10 mouse cellular contexts compared by ENCODE assay signal in genomic region chr5:115167396-115167795, GRCm38 (mm10). TPM values are rescaled to one million over a fixed set of nuclear protein-coding genes. Genes with fewer than 3 reads are reported as not detected.
DNase-seq lines count a peak whose midpoint lies in the region; ATAC-seq lines count a peak whose summit lies in the region.
"Had no signal": no experiment of that assay in that cellular context is flagged by ENCODE, and none has a peak within 500 bp of the region (broad histone marks: within the 10 kb centered on the region; RNA-seq: fewer than 3 reads in every experiment).

No protein-coding gene starts in this region.

- H3K27me3 ChIP-seq in heart, embryonic 10.5 days (ENCODE audit: insufficient read depth, poor library complexity, severe bottlenecking) = no peaks in the 10 kb centered on the region
- peaks cover 6% of the 10 kb centered on the region for H3K27me3 ChIP-seq in megakaryocyte, embryonic 14.5 days (replicated peaks)
- no peaks in the 10 kb centered on the region; the same call in 1 of the 2 replicates for H3K27me3 ChIP-seq in forebrain, embryonic 10.5 days (ENCODE audit: poor library complexity, severe bottlenecking)
- H3K27me3 ChIP-seq: forebrain, embryonic 12.5 days had no signal

- DNase-seq in heart, embryonic 10.5 days (ENCODE audit: low spot score) = no peak
- no peak for DNase-seq in heart, postnatal 36 days
- peak; percentile 82 to 84 for DNase-seq in B cell, adult 2 months
- peak; percentile 75 for DNase-seq in induced T-regulatory cell, adult 2 months (ENCODE audit: low read depth)
- DNase-seq in forebrain, embryonic 10.5 days (ENCODE audit: extremely low spot score, low spot score) = no peak
- no peak for DNase-seq in urinary bladder, postnatal 4 days (ENCODE audit: low spot score in 2 of 2)
- DNase-seq: left cerebral cortex, postnatal 4 days had no signal

- peak overlapping the region; percentile 67; the same call in 1 of the 2 replicates for H3K27ac ChIP-seq in heart, embryonic 10.5 days
- no peak overlapping the region for H3K27ac ChIP-seq in forebrain, embryonic 10.5 days
- H3K27ac ChIP-seq: forebrain, embryonic 12.5 days had no signal

- peaks cover 31% of the 10 kb centered on the region for H3K4me1 ChIP-seq in heart, embryonic 10.5 days
- peaks cover 51% of the 10 kb centered on the region for H3K4me1 ChIP-seq in megakaryocyte, embryonic 14.5 days
- peaks cover 28% of the 10 kb centered on the region for H3K4me1 ChIP-seq in forebrain, embryonic 10.5 days

- H3K36me3 ChIP-seq in heart, embryonic 10.5 days = no peaks in the 10 kb centered on the region
- no peaks in the 10 kb centered on the region for H3K36me3 ChIP-seq in megakaryocyte, embryonic 14.5 days (replicated peaks; ENCODE audit: low read length)
- no peaks in the 10 kb centered on the region for H3K36me3 ChIP-seq in forebrain, embryonic 10.5 days (replicated peaks)
- H3K36me3 ChIP-seq: forebrain, embryonic 12.5 days had no signal

- 54% methylated on average over 6 of the region's 6 CpGs for WGBS in heart, embryonic 10.5 days
- 73% methylated on average over 6 of the region's 6 CpGs for WGBS in forebrain, embryonic 10.5 days

- ATAC-seq in frontal cortex, adult (ENCODE audit: low TSS enrichment) = no peak

- intact Hi-C loops in heart, postnatal 36 days (cut with DNase I) = loop anchor here (5.0 kb wide), 1 partner anchor 190 kb away; no protein-coding TSS in a partner anchor

- H3K9me3 ChIP-seq in heart, embryonic 10.5 days = no peaks in the 10 kb centered on the region
- H3K9me3 ChIP-seq in megakaryocyte, embryonic 14.5 days = no peaks in the 10 kb centered on the region
- H3K9me3 ChIP-seq in forebrain, embryonic 10.5 days = no peaks in the 10 kb centered on the region
- H3K9me3 ChIP-seq: forebrain, embryonic 12.5 days had no signal

- H3K4me3 ChIP-seq in heart, embryonic 10.5 days = no peak overlapping the region; the same call in 1 of the 2 replicates
- peak overlapping the region; percentile 57 for H3K4me3 ChIP-seq in megakaryocyte, embryonic 14.5 days (replicated peaks)
- H3K4me3 ChIP-seq in forebrain, embryonic 10.5 days = no peak overlapping the region
- H3K4me3 ChIP-seq: forebrain, embryonic 12.5 days had no signal

RNA-seq across cellular contexts. Expression of gene Mlec, which starts 9.4 kb away (rescaled TPM):
- 110 and 113 TPM in 2 replicates for polyA plus RNA-seq in heart, embryonic 10.5 days (2016; fragmentation: Nextera tagmentation; extraction: Ambion mirVana)
- total RNA-seq in heart, postnatal 36 days (2021) = 10 to 100 TPM; 73.4 to 93.0 TPM
- polyA plus RNA-seq in megakaryocyte, embryonic 14.5 days (2012; ENCODE audit: insufficient read depth, low replicate concordance) = 69.9 and 84.4 TPM in 2 replicates
- polyA plus RNA-seq in forebrain, embryonic 10.5 days (2016; fragmentation: Nextera tagmentation; extraction: Ambion mirVana) = 64.2 and 67.3 TPM in 2 replicates

RNA-seq across cellular contexts. Expression of gene Cabp1, which starts 26.8 kb away (rescaled TPM):
- 0.79 and 1.2 TPM in 2 replicates for polyA plus RNA-seq in heart, embryonic 10.5 days (2016; fragmentation: Nextera tagmentation; extraction: Ambion mirVana)
- total RNA-seq in heart, postnatal 36 days (2021) = 1 to 10 TPM; 1.8 to 3.2 TPM
- polyA plus RNA-seq in megakaryocyte, embryonic 14.5 days (2012; ENCODE audit: insufficient read depth, low replicate concordance) = 1.7 TPM in 1 of 2 replicates, not detected in the other
- 0.31 and 0.43 TPM in 2 replicates for polyA plus RNA-seq in forebrain, embryonic 10.5 days (2016; fragmentation: Nextera tagmentation; extraction: Ambion mirVana)

RNA-seq across cellular contexts. Expression of gene Unc119b, which starts 32.6 kb away (rescaled TPM):
- polyA plus RNA-seq in heart, embryonic 10.5 days (2016; fragmentation: Nextera tagmentation; extraction: Ambion mirVana) = 25.7 and 35.8 TPM in 2 replicates
- 10 to 100 TPM; 17.7 to 21.3 TPM for total RNA-seq in heart, postnatal 36 days (2021)
- 13.4 and 25.4 TPM in 2 replicates for polyA plus RNA-seq in megakaryocyte, embryonic 14.5 days (2012; ENCODE audit: insufficient read depth, low replicate concordance)
- polyA plus RNA-seq in forebrain, embryonic 10.5 days (2016; fragmentation: Nextera tagmentation; extraction: Ambion mirVana) = 75.4 and 77.6 TPM in 2 replicates

RNA-seq across cellular contexts. Expression of gene Acads, which starts 48.2 kb away (rescaled TPM):
- 107 and 138 TPM in 2 replicates for polyA plus RNA-seq in heart, embryonic 10.5 days (2016; fragmentation: Nextera tagmentation; extraction: Ambion mirVana)
- total RNA-seq in heart, postnatal 36 days (2021) = 100 to 1,000 TPM; 203 to 239 TPM
- 34.8 and 43.5 TPM in 2 replicates for polyA plus RNA-seq in megakaryocyte, embryonic 14.5 days (2012; ENCODE audit: insufficient read depth, low replicate concordance)
- 59.9 and 66.9 TPM in 2 replicates for polyA plus RNA-seq in forebrain, embryonic 10.5 days (2016; fragmentation: Nextera tagmentation; extraction: Ambion mirVana)

Comparison
In these comparisons a context has a peak if more than half of its experiments do, and no peak if none do; other contexts are left out.
1. DNase-seq: peak in B cell, adult 2 months (2 of 2) and induced T-regulatory cell, adult 2 months (single experiment); none in heart, embryonic 10.5 days (single experiment), heart, postnatal 36 days (0 of 2), forebrain, embryonic 10.5 days (single experiment) and urinary bladder, postnatal 4 days (0 of 2).